Mouse (Mus musculus) adrenal gland, postnatal 10 days (tissue): ENCODE results near the gene Nrip3. TPM values are rescaled to one million over a fixed set of nuclear protein-coding genes. Genes with fewer than 3 reads are reported as not detected.

ENCODE experiments used
- DNase-seq: peaks from one replicate; pipeline ENCODE4 v3.0.0; 2021; ENCODE audit warnings: mixed read lengths
- long read RNA-seq, 2 experiments: library from polyadenylated mRNA; stranded (forward); transcript quantifications; one replicate each; pipeline ENCODE4 v2.0.0; 2021
- total RNA-seq, 2 experiments: library from RNA; stranded (reverse); gene quantifications; 2 replicates each; pipeline ENCODE4 v1.2.3; 2021

The Nrip3 gene
- total RNA-seq = 1 to 10 TPM; 1.2 to 1.4 TPM
- long read RNA-seq, experiment 1, partial matches to known transcripts = 0 of 2 reads
- long read RNA-seq, experiment 1, other reads (novel, unspliced or antisense) = 1 of 2 reads
- long read RNA-seq, experiment 2, partial matches to known transcripts = 0 of 2 reads
- long read RNA-seq, experiment 2, other reads (novel, unspliced or antisense) = 1 of 2 reads

DNA sequence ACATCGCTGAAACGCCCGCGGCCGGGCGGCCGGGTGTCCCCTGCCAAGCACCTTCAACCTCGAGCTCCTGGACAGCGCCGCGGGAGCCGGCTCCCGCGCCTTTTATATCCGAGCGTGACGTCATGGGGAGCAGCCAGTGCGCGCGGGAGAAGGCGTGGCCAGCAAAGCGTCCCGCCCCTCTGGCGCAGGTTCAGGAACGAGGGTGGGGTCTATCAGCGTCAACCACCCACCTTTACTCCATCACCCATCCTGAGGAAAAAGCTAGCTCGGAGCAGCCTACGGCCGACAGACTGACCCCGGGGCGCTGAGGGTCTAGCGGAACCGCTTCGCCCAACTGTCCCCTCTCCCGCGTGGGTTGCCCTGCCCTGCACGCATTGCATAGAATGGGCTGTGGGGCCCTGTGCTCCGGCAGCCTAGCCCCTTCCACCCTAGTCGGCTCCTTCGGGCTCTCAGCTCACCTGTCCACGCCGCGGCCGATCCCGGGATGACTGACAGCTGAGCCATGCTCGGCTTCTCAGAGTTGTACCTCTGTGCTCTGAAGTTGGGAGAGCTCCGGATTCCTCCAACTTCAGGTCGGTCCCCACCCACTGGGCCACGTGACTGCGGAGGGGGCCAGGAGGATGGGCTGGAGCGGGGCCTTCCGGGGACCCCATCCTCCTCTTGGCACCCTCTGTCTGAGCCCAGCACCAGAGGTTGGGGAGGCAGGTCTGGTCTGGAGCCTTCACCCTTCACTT is at the start of gene Nrip3:
Gene Nrip3 (minus strand): TSS at position 556 of the 734 bp plus-strand sequence.
- DNase-seq = peak; percentile 81

DNA sequence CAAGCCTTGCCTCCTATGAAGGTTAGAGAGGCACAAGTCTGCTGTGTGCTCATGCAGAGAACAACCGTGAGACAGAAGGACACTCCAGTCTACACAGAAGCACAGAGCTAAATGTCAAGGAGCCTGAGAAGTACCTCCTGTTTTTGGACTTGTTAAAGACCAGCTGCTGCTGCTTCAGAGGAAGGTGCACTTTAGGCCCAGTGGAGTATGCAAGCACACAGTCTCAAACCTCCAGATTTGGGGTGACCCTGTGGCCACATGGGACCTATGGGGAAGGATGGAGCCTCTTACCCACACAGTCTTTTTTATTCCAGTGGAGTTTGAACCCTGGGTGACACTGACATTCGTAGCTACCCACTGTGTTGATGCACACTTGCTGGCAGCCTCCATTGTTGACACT is 49.6 kb upstream of the Nrip3 start:
- DNase-seq = peak; percentile 19

DNA sequence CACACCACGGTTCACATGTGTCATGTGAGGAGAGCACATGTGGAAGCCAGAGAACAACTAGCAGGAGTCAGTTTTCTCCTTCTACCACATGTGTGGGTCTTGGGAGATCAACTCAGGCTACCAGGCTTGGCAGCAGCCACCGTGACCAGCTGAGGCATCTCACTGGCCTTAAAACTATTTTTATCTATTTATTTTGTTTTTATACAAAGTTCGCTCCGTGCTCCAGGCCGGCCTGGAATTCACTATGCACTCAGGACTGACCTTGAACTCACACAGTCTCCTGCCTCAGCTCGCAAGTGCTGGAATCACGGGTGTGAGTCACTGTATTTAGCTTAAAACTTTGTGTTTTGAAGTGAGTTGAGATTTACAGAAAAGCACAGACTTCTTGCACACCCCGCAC is 45.1 kb upstream of the Nrip3 start:
- DNase-seq = peak; percentile 33

DNA sequence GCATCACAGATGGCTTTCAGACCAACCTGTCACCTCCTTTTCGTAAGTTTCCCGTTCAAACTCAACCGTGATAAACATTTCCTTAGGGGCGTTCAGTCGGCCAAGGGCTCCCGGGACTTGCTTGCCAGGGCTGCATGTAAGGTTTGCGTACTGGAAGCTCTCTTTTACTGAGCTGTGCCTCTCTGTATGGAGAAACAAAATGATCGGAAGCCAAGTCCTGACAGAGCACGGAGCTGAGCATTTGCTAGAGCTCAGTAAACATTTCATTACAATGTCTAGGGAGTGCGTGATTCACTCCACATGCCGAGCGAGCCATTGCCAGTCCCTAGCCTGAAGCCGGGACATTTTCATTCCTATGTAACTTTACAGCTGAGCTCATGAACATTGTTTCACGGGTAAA is 43.5 kb upstream of the Nrip3 start:
- no peak for DNase-seq

DNA sequence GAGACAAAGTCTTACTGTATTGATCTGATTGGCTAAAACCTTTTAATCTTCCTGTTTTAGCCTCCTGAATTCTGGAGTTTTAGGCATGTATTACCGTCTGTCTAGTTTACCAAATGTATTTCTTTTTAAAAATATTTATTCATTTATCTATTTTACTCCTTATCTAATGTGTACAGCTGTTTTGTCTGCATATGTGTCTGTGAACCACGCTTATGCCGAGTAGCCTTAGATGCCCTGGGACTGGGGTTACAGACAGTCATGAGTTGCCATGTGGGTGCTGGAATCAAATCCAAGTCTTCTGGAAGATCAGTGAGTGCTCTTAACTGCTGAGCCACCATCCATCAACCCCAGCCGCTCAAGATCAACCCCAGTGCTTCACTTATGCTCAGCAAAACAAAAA is 36.8 kb upstream of the Nrip3 start:
- DNase-seq = no peak

DNA sequence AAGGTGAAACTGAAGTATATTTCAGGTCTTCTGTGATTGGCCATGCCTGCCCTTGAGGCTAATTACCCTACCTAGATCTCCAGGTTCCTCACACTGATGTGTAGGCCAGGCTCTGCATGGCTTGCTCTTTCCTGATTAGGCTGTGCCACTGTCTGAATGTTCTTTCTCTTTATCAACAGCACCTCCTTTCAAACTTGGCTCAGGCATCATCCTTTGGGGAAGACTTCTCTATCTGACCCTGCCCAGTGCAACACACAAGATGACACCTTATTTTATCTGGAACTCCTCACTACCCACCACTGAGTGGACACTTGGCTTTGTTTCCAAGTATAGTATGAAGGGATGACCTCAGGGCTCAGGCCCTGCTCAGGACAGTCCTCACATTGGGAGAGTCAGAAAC is 36.1 kb upstream of the Nrip3 start:
- no peak for DNase-seq

DNA sequence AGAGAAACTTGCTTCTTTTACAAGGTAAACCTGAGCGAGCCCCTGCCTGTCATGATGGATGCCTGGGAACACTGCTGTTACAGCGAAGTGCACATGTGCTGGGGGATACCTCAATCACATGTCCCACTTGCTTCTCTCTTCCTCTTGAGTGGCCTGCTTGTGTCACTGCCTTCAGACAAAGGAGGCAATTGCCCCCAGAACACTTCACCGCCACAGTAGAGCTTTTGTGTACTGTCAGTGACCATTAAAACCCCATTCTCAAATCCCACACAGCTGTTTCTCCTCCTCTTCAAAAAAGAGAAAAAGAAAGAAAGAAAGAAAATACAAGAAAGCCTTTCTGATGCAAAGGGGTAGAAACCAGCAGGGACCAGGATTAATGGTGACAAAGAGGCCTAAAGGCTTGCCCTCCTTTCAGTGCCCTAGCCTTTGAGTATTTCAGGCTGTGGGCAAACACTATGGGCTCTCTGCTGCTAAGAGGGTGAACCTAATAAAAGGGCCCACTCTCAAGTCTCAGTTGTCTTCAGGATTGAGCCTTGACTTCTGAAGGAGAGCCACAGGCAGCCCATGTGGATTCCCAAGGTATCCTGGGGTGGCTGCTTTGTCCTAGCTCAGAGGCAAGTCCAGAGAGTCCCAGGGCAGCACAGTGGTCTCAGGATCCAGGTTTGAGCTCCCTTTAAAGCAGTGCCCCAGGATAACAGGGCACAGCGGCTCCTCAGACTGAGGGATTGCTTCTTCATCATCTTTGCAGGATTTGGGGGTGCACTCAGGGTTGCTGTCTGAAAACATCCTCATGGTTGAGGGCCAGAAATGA is 31.7 kb upstream of the Nrip3 start:
- no peak for DNase-seq

DNA sequence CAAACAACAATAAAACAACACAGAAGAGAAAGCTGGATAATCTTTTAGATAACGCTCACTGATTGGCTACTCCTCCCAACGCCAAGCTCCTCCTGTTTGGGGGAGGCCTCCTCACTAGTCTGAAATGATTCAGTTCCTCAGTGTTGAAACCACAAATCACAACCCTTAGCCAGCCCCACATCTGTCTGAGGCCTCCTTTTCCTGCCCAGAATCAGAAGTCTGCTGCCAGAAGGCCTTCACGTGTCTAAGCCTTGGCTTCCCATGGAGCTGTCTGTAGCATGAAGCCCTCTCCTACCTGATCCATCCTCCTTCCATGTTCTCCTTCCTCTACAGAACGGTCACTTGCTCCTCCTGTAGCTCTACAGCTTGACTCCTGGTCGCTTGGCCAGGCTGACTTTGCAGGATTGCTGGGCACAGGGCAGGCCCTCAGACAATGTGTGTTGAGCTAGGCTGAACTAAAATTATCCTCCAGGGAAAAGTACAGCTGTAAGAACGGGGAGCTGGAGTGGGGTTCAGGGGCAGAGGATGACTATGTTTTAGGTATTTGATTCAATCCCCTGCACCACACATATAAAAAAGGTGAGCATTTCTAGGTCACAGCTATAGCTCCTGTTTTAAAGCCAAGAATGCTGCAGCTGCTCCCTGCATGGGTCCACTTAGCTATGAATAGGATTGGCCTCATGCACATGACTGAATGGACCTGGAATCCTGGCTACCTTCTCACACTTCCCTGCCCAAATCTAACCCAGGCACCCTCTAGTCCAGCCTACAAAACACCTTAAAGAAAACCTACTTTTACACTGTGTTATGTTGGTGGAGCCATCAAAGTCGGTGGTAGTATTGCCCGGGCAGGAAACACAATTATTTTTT is 26.0 kb upstream of the Nrip3 start:
- no peak for DNase-seq

DNA sequence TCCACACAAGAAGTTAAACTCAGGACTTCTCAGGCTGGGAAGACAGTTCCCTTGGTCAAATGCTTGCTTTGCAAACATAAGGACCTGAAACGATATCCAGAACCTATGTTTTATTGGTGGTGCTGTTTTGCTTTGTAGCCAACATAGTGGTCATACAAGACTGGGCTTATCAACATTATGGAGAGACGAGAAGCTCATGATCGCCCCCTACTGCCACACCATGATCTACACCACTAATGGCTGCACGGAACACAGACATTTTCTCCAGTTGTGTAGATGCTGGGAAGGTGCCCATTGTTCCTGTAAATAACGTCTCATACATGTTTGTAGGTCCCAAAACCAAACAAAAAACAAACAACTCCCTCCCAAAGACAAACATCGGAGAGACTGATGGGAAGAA is 23.0 kb upstream of the Nrip3 start:
- peak; percentile 22 for DNase-seq

DNA sequence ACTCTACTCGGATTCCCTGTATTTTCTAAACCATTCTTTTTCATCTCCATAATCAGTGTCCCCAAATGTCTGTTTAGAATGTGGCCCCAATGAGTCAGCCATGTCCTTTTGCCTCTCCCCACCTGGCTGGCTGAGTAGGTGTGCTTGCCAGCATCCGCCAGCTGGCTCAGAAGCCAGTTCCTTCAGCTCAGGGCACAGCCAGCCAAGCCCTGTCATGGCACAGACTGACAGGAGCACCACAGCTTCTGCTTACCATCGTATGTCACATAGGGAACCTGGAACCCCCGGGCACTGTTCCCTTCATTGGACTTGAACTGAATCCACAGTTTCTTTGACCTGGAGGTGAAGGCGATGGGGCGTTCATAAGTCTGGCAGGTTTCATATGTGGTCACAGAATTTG is 22.5 kb upstream of the Nrip3 start:
- DNase-seq = peak; percentile 31

DNA sequence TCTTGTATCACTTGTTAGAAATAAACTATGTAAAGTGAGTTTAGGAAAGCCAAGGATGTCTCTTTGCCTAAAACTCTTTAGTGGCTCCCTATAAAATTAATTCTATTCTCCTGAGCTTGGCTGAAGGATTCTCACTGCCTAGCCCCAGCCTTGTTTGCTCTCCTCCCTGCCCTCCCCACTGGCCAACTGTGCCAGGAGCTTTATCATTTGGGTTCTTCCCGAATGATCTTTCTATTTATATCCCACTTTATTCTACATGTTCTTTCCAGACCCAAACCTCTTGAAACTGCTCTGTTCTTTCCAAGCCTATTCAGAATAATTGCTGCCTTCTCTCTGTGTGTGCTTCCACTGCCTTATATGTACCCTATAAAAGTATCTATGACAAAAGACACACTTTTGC is 21.7 kb upstream of the Nrip3 start:
- DNase-seq = no peak

DNA sequence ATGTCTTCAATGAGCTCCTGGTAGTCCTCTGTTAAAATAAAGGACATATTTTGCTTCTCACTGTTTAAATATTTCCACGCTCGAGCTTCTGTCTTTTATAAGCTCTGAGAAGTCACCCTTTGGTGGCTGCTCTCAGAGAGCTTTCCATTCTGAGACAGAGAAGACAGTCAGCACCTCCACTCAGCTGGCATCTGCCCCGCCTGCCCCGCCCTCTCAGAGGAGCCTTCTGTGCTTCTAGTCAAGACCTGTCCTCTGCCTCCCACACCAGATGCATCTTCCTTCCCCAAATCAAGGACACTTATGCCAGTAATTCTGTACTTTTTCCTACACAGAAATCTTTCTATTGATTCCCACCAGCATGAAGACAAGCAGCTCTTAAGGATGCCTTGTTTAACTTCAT is 18.8 kb upstream of the Nrip3 start:
- DNase-seq = no peak

DNA sequence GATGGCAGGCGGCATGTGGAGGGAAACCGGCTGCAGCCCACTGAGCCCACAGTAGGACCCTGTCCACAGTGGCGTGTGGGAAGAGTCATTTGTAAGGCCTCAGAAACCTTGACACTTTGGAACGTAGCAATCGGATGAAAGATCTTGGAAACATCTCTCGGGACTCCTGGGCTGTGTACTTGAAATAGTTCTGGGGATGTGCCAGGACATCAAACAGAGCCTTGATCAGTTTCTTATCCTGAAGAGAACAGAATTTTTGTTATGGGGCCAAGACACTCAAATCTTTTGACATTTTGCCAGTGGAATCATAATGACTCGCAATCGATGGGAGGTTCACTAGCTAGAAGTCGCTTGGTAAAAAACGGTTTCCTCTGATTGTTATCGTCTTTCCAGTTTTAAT is 17.3 kb upstream of the Nrip3 start:
- DNase-seq = peak; percentile 27

DNA sequence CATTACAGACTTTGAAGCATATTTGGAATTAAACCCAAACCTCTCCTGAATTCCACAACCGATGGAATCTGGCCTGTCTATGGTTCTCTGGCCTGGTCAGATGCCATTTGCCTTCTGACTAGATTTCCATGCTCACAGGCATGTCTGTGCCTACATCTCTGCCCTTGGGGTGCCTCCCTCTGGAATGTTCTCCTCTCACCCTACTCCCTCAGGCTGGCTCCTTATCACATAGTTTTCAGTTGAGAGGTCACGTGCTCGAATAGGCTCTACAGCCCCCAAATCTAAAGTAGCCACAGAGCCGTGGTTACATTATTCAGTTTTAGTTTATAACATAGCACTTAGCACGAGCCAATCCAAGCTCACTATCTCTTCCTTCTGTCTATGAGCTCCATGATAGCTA is 13.7 kb upstream of the Nrip3 start:
- DNase-seq = no peak

DNA sequence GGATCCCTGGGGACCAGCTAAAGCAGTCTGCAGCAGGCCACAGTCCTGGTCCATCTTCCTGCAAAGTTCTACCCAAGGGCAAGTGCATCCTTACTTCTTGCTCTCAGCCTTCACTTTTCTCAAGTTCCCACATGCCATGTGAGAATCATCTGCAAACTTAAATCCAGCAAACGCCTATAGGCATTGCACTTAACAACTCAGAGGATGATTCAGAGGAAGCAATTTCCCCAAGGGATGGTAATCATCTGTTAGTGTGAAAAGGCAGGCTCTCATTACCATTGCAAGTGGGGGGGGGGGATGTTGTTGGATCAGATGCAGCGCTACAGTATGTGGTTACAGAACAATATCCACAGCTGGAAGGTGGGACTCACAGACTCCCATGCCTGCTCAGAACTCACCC is 12.7 kb upstream of the Nrip3 start:
- no peak for DNase-seq

DNA sequence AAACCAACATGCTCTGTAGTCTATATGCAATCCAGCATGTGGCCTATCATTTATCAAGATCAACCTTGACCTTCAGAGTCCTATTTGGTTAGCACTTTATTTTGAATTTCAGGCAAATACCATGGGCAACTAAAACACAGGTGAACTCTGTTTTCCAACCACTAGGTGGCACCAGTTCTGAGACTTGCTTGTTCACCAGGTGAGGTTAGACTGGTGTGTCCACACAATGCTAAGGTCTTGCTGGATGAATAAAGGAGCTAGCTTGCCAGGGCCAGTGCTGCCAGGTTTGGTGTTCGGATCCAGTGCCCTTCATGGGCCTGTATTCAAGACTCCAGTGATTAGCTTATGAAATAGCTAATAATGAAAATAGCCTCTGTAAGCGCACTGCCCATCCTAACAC is 10.9 kb upstream of the Nrip3 start:
- DNase-seq = peak; percentile 70

DNA sequence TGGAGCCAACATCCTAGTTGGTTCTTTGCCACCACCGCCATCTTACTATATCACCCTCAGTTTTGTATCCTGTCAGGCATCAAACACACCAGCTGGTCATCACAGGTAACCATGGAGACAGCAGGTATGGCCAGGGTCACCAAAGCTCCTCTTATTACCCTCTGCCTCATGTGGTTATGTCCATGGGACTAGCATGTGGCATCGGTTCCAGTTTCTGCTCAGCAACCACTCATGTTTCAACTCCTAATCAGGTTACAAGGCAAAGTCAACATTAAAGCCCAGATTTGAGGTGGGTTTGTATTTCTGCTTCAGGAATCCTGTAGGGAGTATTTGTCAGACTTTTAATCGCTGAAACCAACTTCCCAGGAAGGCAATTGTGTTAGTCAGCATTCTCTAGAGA is 9.0 kb upstream of the Nrip3 start:
- DNase-seq = no peak

DNA sequence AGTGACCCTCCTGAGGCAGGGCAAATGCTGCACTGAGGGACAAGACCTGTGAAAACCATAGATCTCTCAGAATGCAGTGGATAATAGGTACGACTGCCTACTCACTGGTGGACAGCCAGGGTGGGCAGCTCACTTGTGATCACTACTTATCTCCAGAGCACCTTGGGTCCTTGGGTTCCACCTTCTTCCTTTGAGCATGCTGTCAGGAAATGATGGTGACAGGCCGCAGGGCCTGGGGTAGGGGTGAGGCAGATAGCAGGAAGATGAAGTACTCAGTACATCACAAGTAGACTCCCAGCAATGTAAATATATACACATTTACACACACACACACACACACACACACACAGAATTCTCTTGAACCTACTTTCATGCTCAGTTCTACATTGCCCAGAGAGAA is 6.0 kb upstream of the Nrip3 start:
- no peak for DNase-seq

DNA sequence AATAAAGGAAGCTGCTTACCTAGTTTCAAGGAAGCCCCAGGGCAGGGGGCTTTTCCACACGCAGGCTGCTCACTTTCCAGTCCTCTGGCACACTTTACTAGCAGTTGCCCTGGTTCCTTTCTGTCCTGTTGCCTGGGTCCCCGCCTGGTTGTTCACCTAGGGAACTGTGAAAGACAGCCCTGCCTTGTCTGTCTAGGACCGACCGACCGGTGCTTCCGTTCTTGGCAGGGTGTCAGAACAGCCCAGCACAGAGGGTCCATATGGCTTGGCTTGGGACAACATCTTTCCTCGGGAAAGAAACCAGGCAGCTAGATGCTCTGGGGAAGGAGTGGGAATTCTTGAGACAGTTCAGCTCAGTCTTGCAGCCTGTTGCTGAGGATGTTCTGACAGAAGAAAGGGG is 1.5 kb upstream of the Nrip3 start:
- DNase-seq = no peak

DNA sequence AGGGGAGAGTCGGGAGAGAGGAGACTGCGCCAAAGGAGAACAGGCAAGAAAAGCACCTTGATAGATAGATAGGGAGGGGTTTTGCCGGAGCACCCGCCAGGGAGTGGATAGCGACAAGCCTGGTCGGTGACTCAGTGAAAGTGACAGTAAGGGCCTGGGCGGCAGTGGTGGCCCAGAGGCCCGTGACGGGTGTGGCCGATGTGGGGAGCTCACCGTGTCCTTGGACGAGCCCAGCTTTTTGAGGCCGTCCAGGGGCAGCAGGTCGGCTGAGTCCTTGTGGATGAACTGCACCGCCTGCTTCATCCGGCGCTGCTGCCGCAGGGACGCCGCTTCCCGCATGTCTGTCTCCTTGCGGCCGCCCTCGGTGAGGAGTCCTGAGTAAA is 747 bp downstream of the Nrip3 start:
- DNase-seq = no peak

DNA sequence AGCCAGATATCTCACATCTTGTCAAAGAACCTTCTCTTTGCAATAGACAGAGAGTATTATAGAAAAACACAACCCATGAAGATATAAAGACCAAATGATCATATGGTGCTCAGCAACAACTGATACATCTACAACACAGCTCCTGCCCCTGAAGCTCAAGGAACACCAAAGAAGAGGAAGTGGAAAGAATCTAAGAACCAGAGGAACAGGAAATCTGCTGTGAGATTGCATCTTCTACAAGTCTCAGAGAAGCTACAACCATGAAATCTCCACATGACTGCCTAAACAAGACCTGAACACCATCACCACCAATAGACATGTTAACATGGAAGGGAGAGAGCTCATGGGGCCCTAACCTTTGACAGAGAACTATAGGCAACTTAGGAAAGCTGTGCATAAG is 9.6 kb downstream of the Nrip3 start:
- no peak for DNase-seq

DNA sequence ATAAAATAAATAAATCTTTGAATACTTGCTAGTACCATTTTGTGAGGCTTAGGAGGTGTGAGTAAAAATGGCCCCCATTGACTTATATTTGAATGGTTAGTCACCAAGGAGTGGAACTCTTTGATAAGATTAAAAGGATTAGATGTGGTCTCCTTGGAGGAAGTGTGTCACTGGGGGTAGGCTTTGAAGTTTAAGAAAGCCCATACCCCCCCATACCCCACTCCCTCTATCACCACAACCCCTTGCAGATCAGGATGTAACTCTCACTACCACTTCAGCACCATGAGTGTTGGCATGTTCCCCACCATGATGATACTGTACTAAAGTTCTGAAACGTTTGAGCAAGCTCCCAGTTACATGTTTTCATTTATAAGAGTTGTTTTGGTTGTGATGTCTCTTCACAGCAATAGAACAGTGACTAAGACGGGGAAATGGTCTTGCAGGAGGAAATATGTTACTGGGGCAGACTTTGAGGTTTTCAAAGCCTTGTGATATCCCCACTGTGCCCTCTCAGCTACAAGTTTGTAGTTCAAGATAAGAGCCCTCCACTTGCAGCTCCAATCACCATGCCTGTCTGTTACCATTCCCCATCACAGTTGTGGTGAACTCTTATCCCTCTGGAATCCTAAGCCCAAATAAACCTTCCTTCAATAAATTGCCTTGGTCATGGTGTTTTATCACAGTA is 13.0 kb downstream of the Nrip3 start:
- no peak for DNase-seq
